Mouse (Mus musculus) neutrophil, adult 5-6 weeks (primary cell): ENCODE results near the gene Gpr174. TPM values are rescaled to one million over a fixed set of nuclear protein-coding genes. Genes with fewer than 3 reads are reported as not detected.

Experiments used
- total RNA-seq: library from RNA; stranded (forward); fragments of 200-1000 nt; gene quantifications from 2 replicates; pipeline ENCODE4 v1.2.3, GENCODE M21; 2017

Gpr174 gene
- total RNA-seq, 1 experiment from 2014 or later, result 57.1 TPM

Other genes starting within 250 kb of the Gpr174 start
- 191 and 194 TPM in 2 replicates for gene P2ry10, start 167.4 kb upstream of the Gpr174 start, total RNA-seq
- gene P2ry10b, start 107.0 kb upstream of the Gpr174 start, total RNA-seq, result 27.5 and 29.9 TPM in 2 replicates
- gene Itm2a, start 147.5 kb downstream of the Gpr174 start, total RNA-seq, result 2.8 and 4.3 TPM in 2 replicates